Mouse (Mus musculus): Measurements from ENCODE around the gene Olfr1107. TPM values are rescaled to one million over a fixed set of nuclear protein-coding genes. Genes with fewer than 3 reads are reported as not detected.

Gene Olfr1107
- total RNA-seq, 1 experiment = not detected

GRCm38 (mm10) chr2:87026980-87027379 lies 48.6 kb downstream of the Olfr1107 start, which contains the start of gene Olfr1104:
Olfr1104 (minus strand) TSS chr2:87027080.
- Histone ChIP-seq H3K27ac (ENCODE audit: insufficient read depth, low read depth, low read length, poor library complexity, severe bottlenecking) (no peak within 1 kb of the TSS), H3K9ac (ENCODE audit: insufficient read depth, low read depth, low read length, poor library complexity, severe bottlenecking) (no peak within 1 kb of the TSS), H3K9me3 (ENCODE audit: control insufficient read depth, insufficient read depth, low read depth, low read length) (no peaks in the 10 kb centered on the region), H3K36me3 (ENCODE audit: control insufficient read depth, insufficient read depth, low read length, poor library complexity, severe bottlenecking) (no peaks in the 10 kb centered on the region), H3K4me1 (ENCODE audit: control insufficient read depth in 2 of 2, insufficient read depth in 2 of 2, low read length in 2 of 2, poor library complexity in 1 of 2) (no peaks in the 10 kb centered on the region), H3K4me3 (ENCODE audit: insufficient read depth in 1 of 2, low read depth in 1 of 2, low read length in 2 of 2, poor library complexity in 1 of 2, severe bottlenecking in 1 of 2) (no peak within 1 kb of the TSS)
- no peak for DNase-seq (ENCODE audit: low read depth, low spot score)
- in situ Hi-C loops (cut with MboI; ENCODE audit: low sequenced_read_pairs in 2 of 2, unreplicated experiment in 2 of 2) = no loop called here
- no peak for TF ChIP-seq MAFK (IDR thresholded peaks at IDR 0.05; ENCODE audit: insufficient read depth, low read depth, low read length)
- TF ChIP-seq ZC3H11A (IDR thresholded peaks at IDR 0.05; ENCODE audit: borderline replicate concordance, low read depth, low read length) = no peak
- no peak for TF ChIP-seq ZNF384 (IDR thresholded peaks at IDR 0.05; ENCODE audit: low read depth, low read length)
- TF ChIP-seq HCFC1 (IDR thresholded peaks at IDR 0.05; ENCODE audit: borderline replicate concordance, insufficient read depth, low read length) = no peak
- TF ChIP-seq CHD2 (IDR thresholded peaks at IDR 0.05; ENCODE audit: low read depth, low read length) = no peak

Other genes with a start within 250 kb of the Olfr1107 start
- not detected in 2 replicates for gene Olfr1095, start 224.1 kb downstream of the Olfr1107 start, total RNA-seq (2012; rRNA removed)
- not detected in 2 replicates for gene Gm13723, start 201.0 kb downstream of the Olfr1107 start, total RNA-seq (2012; rRNA removed)
- gene Olfr1097, start 183.6 kb downstream of the Olfr1107 start, total RNA-seq (2012; rRNA removed) = not detected in 2 replicates
- gene Olfr1098, start 151.3 kb downstream of the Olfr1107 start, total RNA-seq (2012; rRNA removed) = not detected in 2 replicates
- gene Olfr1099, start 115.1 kb downstream of the Olfr1107 start, total RNA-seq (2012; rRNA removed) = not detected in 2 replicates
- gene Olfr1100, start 95.9 kb downstream of the Olfr1107 start, total RNA-seq (2012; rRNA removed) = not detected in 2 replicates
- gene Olfr1101, start 84.6 kb downstream of the Olfr1107 start, total RNA-seq (2012; rRNA removed) = not detected in 2 replicates
- gene Olfr1102, start 77.4 kb downstream of the Olfr1107 start, total RNA-seq (2012; rRNA removed) = not detected in 2 replicates
- not detected in 2 replicates for gene Olfr1104, start 48.7 kb downstream of the Olfr1107 start, total RNA-seq (2012; rRNA removed)
- gene Olfr1105, start 39.3 kb downstream of the Olfr1107 start, total RNA-seq (2012; rRNA removed) = not detected in 2 replicates
- gene Olfr1106, start 23.5 kb downstream of the Olfr1107 start, total RNA-seq (2012; rRNA removed) = not detected in 2 replicates
- not detected in 2 replicates for gene Olfr1109, start 20.2 kb upstream of the Olfr1107 start, total RNA-seq (2012; rRNA removed)
- gene Olfr259, start 38.8 kb upstream of the Olfr1107 start, total RNA-seq (2012; rRNA removed) = not detected in 2 replicates
- not detected in 2 replicates for gene Olfr1110, start 64.5 kb upstream of the Olfr1107 start, total RNA-seq (2012; rRNA removed)
- gene Olfr1111, start 76.8 kb upstream of the Olfr1107 start, total RNA-seq (2012; rRNA removed) = not detected in 2 replicates
- not detected in 2 replicates for gene Olfr1112, start 112.0 kb upstream of the Olfr1107 start, total RNA-seq (2012; rRNA removed)
- gene Olfr1113, start 133.2 kb upstream of the Olfr1107 start, total RNA-seq (2012; rRNA removed) = not detected in 2 replicates
- gene Olfr1115, start 172.2 kb upstream of the Olfr1107 start, total RNA-seq (2012; rRNA removed) = not detected in 2 replicates
- gene Olfr1116, start 191.7 kb upstream of the Olfr1107 start, total RNA-seq (2012; rRNA removed) = not detected in 2 replicates
- not detected in 2 replicates for gene Olfr1118, start 231.8 kb upstream of the Olfr1107 start, total RNA-seq (2012; rRNA removed)

Data from ES-E14 (cell line).